Mouse (Mus musculus): ENCODE results near the gene Rprd2.

Rprd2 gene

GRCm38 (mm10) chr3:95735071-95735670 lies 83.5 kb downstream of the Rprd2 start:
- DNase-seq (ENCODE audit: low spot score): no peak

- no peak for DNase-seq (ENCODE audit: low spot score)
Observed at GRCm38 (mm10) chr3:95734092-95734702, 84.5 kb downstream of the Rprd2 start.

GRCm38 (mm10) chr3:95732744-95733521 lies 85.7 kb downstream of the Rprd2 start:
- DNase-seq (ENCODE audit: low spot score): no peak

- no peak for DNase-seq (ENCODE audit: low spot score)
Observed at GRCm38 (mm10) chr3:95732297-95732696, 86.4 kb downstream of the Rprd2 start.

GRCm38 (mm10) chr3:95731802-95732201 lies 86.9 kb downstream of the Rprd2 start:
- no peak for DNase-seq (ENCODE audit: low spot score)

- no peak for DNase-seq (ENCODE audit: low spot score)
Observed at GRCm38 (mm10) chr3:95730431-95730830, 88.2 kb downstream of the Rprd2 start.

- DNase-seq (ENCODE audit: low spot score): no peak
Observed at GRCm38 (mm10) chr3:95728906-95729305, 89.8 kb downstream of the Rprd2 start.

- DNase-seq (ENCODE audit: low spot score): no peak
Observed at GRCm38 (mm10) chr3:95726696-95727358, 91.8 kb downstream of the Rprd2 start.

GRCm38 (mm10) chr3:95725863-95726262 lies 92.8 kb downstream of the Rprd2 start:
- DNase-seq (ENCODE audit: low spot score): no peak

GRCm38 (mm10) chr3:95722386-95722785 lies 96.3 kb downstream of the Rprd2 start:
- DNase-seq (ENCODE audit: low spot score): no peak

GRCm38 (mm10) chr3:95718153-95718552 lies 100.5 kb downstream of the Rprd2 start:
- DNase-seq (ENCODE audit: low spot score): no peak

- DNase-seq (ENCODE audit: low spot score): no peak
Observed at GRCm38 (mm10) chr3:95716075-95716474, 102.6 kb downstream of the Rprd2 start.
